Mouse (Mus musculus) MEL (cell line): Measurements from ENCODE around the gene Spdef.

ENCODE experiments used
- BHLHE40 ChIP-seq: IDR thresholded peaks from 2 replicates; pipeline ENCODE4 v1.6.1; 2012; ENCODE audit warnings: low read depth, mild to moderate bottlenecking, inconsistent platforms, low read length, improper control_type of control experiment, borderline replicate concordance
- CTCF ChIP-seq, 3 experiments: IDR thresholded peaks in 2 of 3; conservative IDR thresholded peaks in 1 of 3; 2 replicates each; pipeline ENCODE4 v1.5.1; 2011 to 2012; ENCODE audit warnings: low read length in 3 of 3, low read depth in 2 of 3, mild to moderate bottlenecking in 2 of 3, improper control_type of control experiment in 1 of 3, inconsistent platforms in 1 of 3, mixed read lengths in 1 of 3, moderate library complexity in 1 of 3; ENCODE audit not compliant: control insufficient read depth in 1 of 3, insufficient read depth in 1 of 3, poor library complexity in 1 of 3, severe bottlenecking in 1 of 3
- ELF1 ChIP-seq: IDR thresholded peaks from 2 replicates; pipeline ENCODE4 v1.6.1; 2014; ENCODE audit warnings: low read depth, mild to moderate bottlenecking, inconsistent platforms, low read length, improper control_type of control experiment, moderate library complexity
- EP300 ChIP-seq, 2 experiments: IDR thresholded peaks; 2 replicates each; pipeline ENCODE4 v1.6.1; 2011; ENCODE audit warnings: improper control_type of control experiment in 2 of 2, low read length in 2 of 2, low read depth in 1 of 2, mild to moderate bottlenecking in 1 of 2
- ETS1 ChIP-seq: IDR thresholded peaks from 2 replicates; pipeline ENCODE4 v1.6.1; 2012; ENCODE audit warnings: low read depth, mild to moderate bottlenecking, inconsistent platforms, low read length, improper control_type of control experiment, moderate library complexity
- KAT2A ChIP-seq: conservative IDR thresholded peaks from 2 replicates; pipeline ENCODE4 v1.6.1; 2012; ENCODE audit warnings: low read depth, low read length, improper control_type of control experiment, inconsistent platforms
- MAX ChIP-seq: IDR thresholded peaks from 2 replicates; pipeline ENCODE4 v1.6.1; 2011; ENCODE audit warnings: low read length, improper control_type of control experiment
- MAZ ChIP-seq: IDR thresholded peaks from 2 replicates; pipeline ENCODE4 v1.6.1; 2012; ENCODE audit warnings: low read depth, mild to moderate bottlenecking, inconsistent platforms, low read length, improper control_type of control experiment
- MYB ChIP-seq: IDR thresholded peaks from 2 replicates; pipeline ENCODE4 v1.6.1; 2011; ENCODE audit warnings: mild to moderate bottlenecking, low read depth, low read length, improper control_type of control experiment
- MYC ChIP-seq: IDR thresholded peaks from 2 replicates; pipeline ENCODE4 v1.6.1; 2011; ENCODE audit warnings: low read depth, mild to moderate bottlenecking, low read length, improper control_type of control experiment, moderate library complexity
- NRF1 ChIP-seq: IDR thresholded peaks from 2 replicates; pipeline ENCODE4 v1.6.1; 2014; ENCODE audit warnings: low read depth, mild to moderate bottlenecking, inconsistent platforms, low read length, improper control_type of control experiment, moderate library complexity; ENCODE audit not compliant: poor library complexity, insufficient read depth, severe bottlenecking
- POLR2A ChIP-seq, 2 experiments: IDR thresholded peaks; 2 replicates each; pipeline ENCODE4 v1.6.1; 2011 to 2012; ENCODE audit warnings: low read length in 2 of 2, mild to moderate bottlenecking in 2 of 2, control low read depth in 1 of 2, improper control_type of control experiment in 1 of 2, low read depth in 1 of 2, moderate library complexity in 1 of 2; ENCODE audit not compliant: control insufficient read depth in 1 of 2, insufficient read depth in 1 of 2, poor library complexity in 1 of 2
- TAL1 ChIP-seq: IDR thresholded peaks from 2 replicates; pipeline ENCODE4 v1.6.1; 2012; ENCODE audit warnings: mild to moderate bottlenecking, inconsistent platforms, low read length, moderate library complexity, mixed read lengths
- USF1 ChIP-seq: IDR thresholded peaks from 2 replicates; pipeline ENCODE4 v1.6.1; 2014; ENCODE audit warnings: low read depth, mild to moderate bottlenecking, inconsistent platforms, low read length, improper control_type of control experiment, moderate library complexity

GRCm38 (mm10) chr17:27728770-27729169, at the start of gene Spdef:
- TF ChIP-seq BHLHE40 (no peak), MAZ (no peak), CTCF (IDR thresholded peaks at IDR 0.05 in 2 of 3, conservative IDR thresholded peaks at IDR 0.05 in 1 of 3; ENCODE audit: control insufficient read depth in 1 of 3, insufficient read depth in 1 of 3, low read depth in 2 of 3, low read length in 3 of 3, poor library complexity in 1 of 3, severe bottlenecking in 1 of 3) (no peak), MYC (no peak), ELF1 (no peak), KAT2A (no peak), POLR2A (IDR thresholded peaks at IDR 0.05; ENCODE audit: control insufficient read depth in 1 of 2, insufficient read depth in 1 of 2, low read depth in 1 of 2, low read length in 2 of 2, poor library complexity in 1 of 2) (no peak), ETS1 (no peak), EP300 (IDR thresholded peaks at IDR 0.05; ENCODE audit: low read depth in 1 of 2, low read length in 2 of 2) (no peak), MYB (no peak), USF1 (no peak), NRF1 (no peak), TAL1 (no peak), MAX (no peak)
